Mouse (Mus musculus) embryonic fibroblast, embryonic 13.5 days (primary cell): Measurements from ENCODE around the gene Gm16223.

Experiments used
- CTCF ChIP-seq: IDR thresholded peaks from 2 replicates; pipeline ENCODE4 v1.5.1; 2011; ENCODE audit warnings: mild to moderate bottlenecking, control low read depth, low read length, moderate library complexity, borderline replicate concordance; ENCODE audit not compliant: insufficient read depth
- POLR2A ChIP-seq: IDR thresholded peaks from 2 replicates; pipeline ENCODE4 v1.6.1; 2011; ENCODE audit warnings: low read depth, mild to moderate bottlenecking, control low read depth, low read length, moderate library complexity

GRCm38 (mm10) chr5:42168071-42168470 lies 100.3 kb downstream of the Gm16223 start:
- TF ChIP-seq POLR2A (no peak), CTCF (no peak)
